Mouse (Mus musculus): ENCODE results near the gene Actn4. TPM values are rescaled to one million over a fixed set of nuclear protein-coding genes. Genes with fewer than 3 reads are reported as not detected.

Actn4 gene
- polyA plus RNA-seq, 1 experiment = 314 TPM

GRCm38 (mm10) chr7:28963399-28963923, 1.3 kb upstream of the Actn4 start:
- DNase-seq = no peak
- WGBS = 85% methylated on average over 3 of the region's 3 CpGs
- H3K4me1 ChIP-seq (ENCODE audit: control insufficient read depth, insufficient read depth, low read length) = peaks cover 15% of the 10 kb centered on the region
- TF ChIP-seq POLR2A (IDR thresholded peaks at IDR 0.05; ENCODE audit: borderline replicate concordance, extremely low read depth, low read depth, low read length) = no peak
- TF ChIP-seq CTCF (IDR thresholded peaks at IDR 0.05; ENCODE audit: insufficient read depth, low read length) = no peak
- no peak overlapping the region for H3K4me3 ChIP-seq (replicated peaks; ENCODE audit: extremely low read depth, low read depth, low read length)

DNA sequence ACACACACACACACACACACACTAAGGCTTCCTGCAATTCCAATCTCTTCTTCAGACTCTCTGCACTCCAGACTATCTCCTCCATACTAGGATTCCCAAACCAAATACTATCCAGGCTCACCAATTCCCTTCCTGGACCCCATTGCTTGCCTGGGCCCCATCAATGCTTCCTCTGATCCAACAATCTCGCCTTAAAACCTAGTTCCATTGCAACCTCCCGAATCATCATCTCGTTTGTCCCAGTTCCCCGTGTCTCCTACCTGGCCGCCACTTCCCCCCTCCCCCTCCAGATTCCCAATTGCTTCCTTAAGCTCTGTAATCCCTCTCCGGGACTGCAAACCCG, 585 bp downstream of the Actn4 start:
- peak overlapping the region; percentile 92 for H3K4me3 ChIP-seq (replicated peaks; ENCODE audit: extremely low read depth, low read depth, low read length)
- peaks cover 24% of the 10 kb centered on the region for H3K4me1 ChIP-seq (ENCODE audit: control insufficient read depth, insufficient read depth, low read length)
- WGBS = under 1% methylated on average over 7 of the region's 7 CpGs
- TF ChIP-seq CTCF (IDR thresholded peaks at IDR 0.05; ENCODE audit: insufficient read depth, low read length) = no peak
- TF ChIP-seq POLR2A (IDR thresholded peaks at IDR 0.05; ENCODE audit: borderline replicate concordance, extremely low read depth, low read depth, low read length) = no peak
- no peak for DNase-seq

- DNase-seq = no peak
- WGBS = 15% methylated on average over 9 of the region's 9 CpGs
- H3K4me1 ChIP-seq (ENCODE audit: control insufficient read depth, insufficient read depth, low read length) = peaks cover 29% of the 10 kb centered on the region
- TF ChIP-seq POLR2A (IDR thresholded peaks at IDR 0.05; ENCODE audit: borderline replicate concordance, extremely low read depth, low read depth, low read length) = no peak
- no peak for TF ChIP-seq CTCF (IDR thresholded peaks at IDR 0.05; ENCODE audit: insufficient read depth, low read length)
- peak overlapping the region; percentile 59 for H3K4me3 ChIP-seq (replicated peaks; ENCODE audit: extremely low read depth, low read depth, low read length)
Measured at GRCm38 (mm10) chr7:28960354-28961046, 1.6 kb downstream of the Actn4 start.

- TF ChIP-seq CTCF (IDR thresholded peaks at IDR 0.05; ENCODE audit: insufficient read depth, low read length) = no peak
- TF ChIP-seq POLR2A (IDR thresholded peaks at IDR 0.05; ENCODE audit: borderline replicate concordance, extremely low read depth, low read depth, low read length) = peak; percentile 67; the same call in 1 of the 2 replicates
- Histone ChIP-seq H3K4me3 (replicated peaks; ENCODE audit: extremely low read depth, low read depth, low read length) (peak overlapping the region; percentile 39), H3K4me1 (ENCODE audit: control insufficient read depth, insufficient read depth, low read length) (peaks cover 33% of the 10 kb centered on the region)
- peak; percentile 60 for DNase-seq
- 20% methylated on average over 6 of the region's 6 CpGs for WGBS
Measured at GRCm38 (mm10) chr7:28959505-28960045, 2.6 kb downstream of the Actn4 start.

- H3K4me3 ChIP-seq (replicated peaks; ENCODE audit: extremely low read depth, low read depth, low read length) = no peak overlapping the region
- 30% methylated on average over 1 of the region's 1 CpGs for WGBS
- H3K4me1 ChIP-seq (ENCODE audit: control insufficient read depth, insufficient read depth, low read length) = peaks cover 38% of the 10 kb centered on the region
Measured at GRCm38 (mm10) chr7:28958770-28959169, 3.4 kb downstream of the Actn4 start.

DNA sequence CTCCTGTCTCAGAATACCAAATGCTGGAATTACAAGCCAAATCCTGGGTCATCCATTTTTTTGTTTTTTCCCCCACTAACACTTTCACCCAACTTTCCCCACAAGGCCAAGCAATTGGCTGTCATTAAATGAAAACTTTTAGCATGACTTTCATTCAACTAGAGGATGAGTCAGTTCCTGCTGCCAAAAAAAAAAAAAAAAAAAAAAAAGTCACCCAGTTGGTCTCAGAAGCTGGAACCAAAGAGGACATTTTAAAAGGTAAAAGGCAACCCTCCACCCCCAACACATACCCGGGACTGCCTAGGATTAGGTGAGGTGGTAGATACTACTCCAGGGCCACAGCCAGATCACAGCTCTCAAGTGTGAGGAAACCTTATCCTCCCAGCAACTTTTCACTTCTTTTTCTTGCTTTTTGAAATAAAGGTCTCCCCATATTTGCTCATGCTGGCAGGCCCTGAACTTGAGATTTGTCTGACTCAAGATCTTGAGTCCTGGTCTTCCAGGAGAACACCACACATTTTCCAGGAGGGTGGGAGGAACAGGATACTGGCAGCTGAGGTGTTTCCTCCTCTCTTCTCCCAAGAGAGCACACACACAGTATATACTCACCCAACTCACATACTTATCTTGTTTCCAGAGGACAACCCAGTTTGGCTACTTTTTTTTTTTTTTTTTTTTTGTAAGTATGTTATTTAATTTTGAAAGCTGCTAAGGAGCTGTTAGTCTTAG, 4.0 kb downstream of the Actn4 start:
- no peak overlapping the region for H3K4me3 ChIP-seq (replicated peaks; ENCODE audit: extremely low read depth, low read depth, low read length)
- WGBS = 34% methylated on average over 1 of the region's 1 CpGs
- peaks cover 41% of the 10 kb centered on the region for H3K4me1 ChIP-seq (ENCODE audit: control insufficient read depth, insufficient read depth, low read length)
- no peak for TF ChIP-seq POLR2A (IDR thresholded peaks at IDR 0.05; ENCODE audit: borderline replicate concordance, extremely low read depth, low read depth, low read length)
- no peak for TF ChIP-seq CTCF (IDR thresholded peaks at IDR 0.05; ENCODE audit: insufficient read depth, low read length)
- no peak for DNase-seq

More at GRCm38 (mm10) chr7:28958770-28959169, 3.4 kb downstream of the Actn4 start:
- no peak for DNase-seq
- TF ChIP-seq CTCF (IDR thresholded peaks at IDR 0.05; ENCODE audit: insufficient read depth, low read length) (no peak), POLR2A (IDR thresholded peaks at IDR 0.05; ENCODE audit: borderline replicate concordance, extremely low read depth, low read depth, low read length) (no peak)

- H3K4me1 ChIP-seq (ENCODE audit: control insufficient read depth, insufficient read depth, low read length) = peaks cover 45% of the 10 kb centered on the region
- H3K4me3 ChIP-seq (replicated peaks; ENCODE audit: extremely low read depth, low read depth, low read length) = no peak overlapping the region
- DNase-seq = no peak
- TF ChIP-seq CTCF (IDR thresholded peaks at IDR 0.05; ENCODE audit: insufficient read depth, low read length) (no peak), POLR2A (IDR thresholded peaks at IDR 0.05; ENCODE audit: borderline replicate concordance, extremely low read depth, low read depth, low read length) (no peak)
- WGBS = 63% methylated on average over 6 of the region's 6 CpGs
Measured at GRCm38 (mm10) chr7:28957286-28957685, 4.9 kb downstream of the Actn4 start.

DNA sequence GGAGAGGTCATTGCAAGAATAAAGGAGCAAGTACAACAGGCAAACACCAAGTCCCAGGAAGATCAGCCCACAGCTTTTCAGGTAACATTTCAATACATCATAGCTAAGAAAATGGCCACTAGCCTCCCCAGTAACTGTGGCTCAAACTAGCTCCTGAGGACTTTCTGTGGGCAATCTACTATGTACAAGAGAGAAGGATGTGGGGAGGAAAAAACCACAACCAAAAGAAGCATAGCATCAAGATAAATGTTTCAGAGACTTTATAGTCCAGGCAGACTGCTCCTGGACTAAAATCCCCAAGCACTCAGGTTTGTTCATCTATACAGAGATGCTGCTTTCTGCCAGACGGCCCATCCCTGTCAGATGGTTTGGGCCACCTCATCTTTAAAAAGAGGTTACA, 5.9 kb downstream of the Actn4 start:
- 79% methylated on average over 1 of the region's 1 CpGs for WGBS
- no peak for TF ChIP-seq POLR2A (IDR thresholded peaks at IDR 0.05; ENCODE audit: borderline replicate concordance, extremely low read depth, low read depth, low read length)
- no peak overlapping the region for H3K4me3 ChIP-seq (replicated peaks; ENCODE audit: extremely low read depth, low read depth, low read length)
- peaks cover 53% of the 10 kb centered on the region for H3K4me1 ChIP-seq (ENCODE audit: control insufficient read depth, insufficient read depth, low read length)
- no peak for DNase-seq

DNA sequence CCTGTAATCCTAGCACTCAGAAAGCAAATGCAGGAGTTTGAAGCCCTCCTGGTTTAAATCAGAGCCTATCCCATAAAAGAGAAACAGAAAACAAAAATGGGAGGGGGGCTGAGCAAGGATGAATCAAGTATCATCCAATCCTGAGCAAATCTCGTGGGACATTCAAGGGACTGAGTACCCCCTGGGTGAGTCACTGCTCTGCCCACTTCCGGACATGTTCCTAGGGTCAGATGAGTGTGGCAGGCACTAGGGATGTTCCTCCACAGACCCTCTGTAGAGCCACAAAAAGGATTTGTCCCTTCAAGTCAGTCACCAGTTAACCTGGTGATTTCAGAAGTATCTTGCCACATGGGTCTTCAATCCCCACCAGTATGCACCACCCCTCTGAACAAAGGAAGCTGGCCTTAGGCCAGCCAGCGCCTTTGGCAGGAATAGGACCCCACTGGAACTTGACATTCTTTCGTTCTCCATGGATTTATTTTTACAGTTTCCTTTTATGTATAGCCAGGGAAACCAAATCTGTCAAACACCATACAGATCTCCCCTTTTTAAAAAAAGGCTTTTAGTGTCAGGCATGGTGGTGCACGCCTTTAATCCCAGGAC, 6.7 kb downstream of the Actn4 start:
- 30% methylated on average over 5 of the region's 5 CpGs for WGBS
- H3K4me1 ChIP-seq (ENCODE audit: control insufficient read depth, insufficient read depth, low read length) = peaks cover 53% of the 10 kb centered on the region
- TF ChIP-seq CTCF (IDR thresholded peaks at IDR 0.05; ENCODE audit: insufficient read depth, low read length) = no peak
- no peak for DNase-seq
- no peak overlapping the region for H3K4me3 ChIP-seq (replicated peaks; ENCODE audit: extremely low read depth, low read depth, low read length)
